Mouse (Mus musculus) adrenal gland, adult 10 weeks (tissue): ENCODE data around the gene Itpkb. TPM values are rescaled to one million over a fixed set of nuclear protein-coding genes. Genes with fewer than 3 reads are reported as not detected.

ENCODE experiments used
- polyA plus RNA-seq: library from polyadenylated mRNA; stranded (reverse); fragments of 350-450 nt; fragmentation: Illumina TruSeq; extraction: RNeasy Lipid Tissue Mini Kit (QIAGEN cat#74804); gene quantifications from one replicate; pipeline ENCODE4 v1.2.3, GENCODE M21; 2014; ENCODE audit warnings: low read depth, low replicate concordance

Gene Itpkb
- polyA plus RNA-seq, result 13.3 TPM

GRCm38 (mm10) chr1:180330145-180330706 lies at the start of gene Itpkb:
Itpkb (plus strand) TSS chr1:180330485.

Other genes with a start within 250 kb of the Itpkb start
- 14.4 TPM for gene Coq8a, start 130.9 kb upstream of the Itpkb start, polyA plus RNA-seq
- 4.3 TPM for gene Psen2, start 67.0 kb upstream of the Itpkb start, polyA plus RNA-seq
- gene Stum, start 153.0 kb downstream of the Itpkb start, polyA plus RNA-seq, result 0.12 TPM
- 26.9 TPM for gene Parp1, start 238.4 kb downstream of the Itpkb start, polyA plus RNA-seq